Mouse (Mus musculus) kidney, adult 2 months (tissue): ENCODE measurements around the gene Atg4d.
"Not testable (repeated sequence)": the region's sequence is repeated elsewhere in the genome, so short reads cannot be mapped to it uniquely, and the experiment has no call there.

Experiments
- CTCF ChIP-seq: fragments of 200-500 bp; conservative IDR thresholded peaks from 2 replicates; pipeline ENCODE4 v1.5.1; 2011; ENCODE audit warnings: low read depth, mild to moderate bottlenecking, control low read depth, low read length, moderate library complexity, mixed read lengths; ENCODE audit not compliant: insufficient read depth, insufficient read length
- POLR2A ChIP-seq: fragments of 200-500 bp; IDR thresholded peaks from one replicate; pipeline ENCODE4 v1.6.1; 2011; ENCODE audit warnings: low read depth, low read length, control low read depth

GRCm38 (mm10) chr9:21291868-21292267, 26.8 kb downstream of the Atg4d start:
- not testable (repeated sequence) for TF ChIP-seq CTCF, POLR2A
